Mouse (Mus musculus): ENCODE measurements around the gene Tmem260.

- no peak for TF ChIP-seq CTCF (IDR thresholded peaks at IDR 0.05; ENCODE audit: control insufficient read depth, insufficient read depth, insufficient replicate concordance, low read depth, low read length)
- TF ChIP-seq POLR2A (IDR thresholded peaks at IDR 0.05; ENCODE audit: control insufficient read depth, low read depth, low read length) = no peak
Measured at GRCm38 (mm10) chr14:48523361-48523760, 77.4 kb downstream of the Tmem260 start.
